Mouse (Mus musculus): ENCODE measurements around the gene Sesn1.

Gene Sesn1

DNA sequence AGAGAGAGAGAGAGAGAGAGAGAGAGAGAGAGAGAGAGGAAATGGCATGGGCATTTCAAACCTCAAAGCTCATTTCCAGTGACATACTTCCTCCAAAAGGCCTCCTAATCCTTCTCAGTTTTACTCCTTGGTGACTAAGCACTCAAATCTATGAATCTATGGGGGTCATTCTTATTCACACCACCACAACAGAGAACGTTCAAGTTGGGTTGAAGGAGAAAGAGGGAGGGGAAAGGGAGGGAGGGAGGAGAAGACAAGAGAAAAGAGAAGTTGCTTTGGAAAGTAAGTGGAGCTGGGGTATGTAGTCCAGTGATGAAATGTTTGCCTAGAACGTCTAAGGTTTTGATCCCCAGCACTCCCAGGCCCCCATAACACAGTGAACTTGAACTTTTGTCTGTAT is 60.4 kb downstream of the Sesn1 start:
- no peak for DNase-seq (ENCODE audit: low spot score)

DNA sequence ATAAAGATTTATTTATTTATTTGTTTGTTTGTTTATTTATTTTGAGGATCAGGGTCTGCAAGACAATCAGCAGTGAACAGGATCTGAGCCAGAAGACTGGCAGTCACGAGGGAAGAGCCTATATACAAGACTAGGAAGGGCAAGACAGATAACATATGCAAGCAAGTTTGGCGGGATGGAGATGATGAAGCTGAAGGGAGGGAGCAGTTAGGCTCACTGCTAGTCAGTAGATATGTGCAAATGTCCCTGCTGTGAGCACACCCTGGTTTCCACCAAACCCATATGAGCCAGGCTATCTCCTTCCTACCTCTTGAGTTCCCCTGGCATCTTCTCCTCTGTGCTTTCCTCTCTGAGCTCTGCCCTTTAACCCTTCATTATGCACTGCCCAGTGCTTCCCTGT is 61.8 kb downstream of the Sesn1 start:
- DNase-seq (ENCODE audit: low spot score) = no peak

DNA sequence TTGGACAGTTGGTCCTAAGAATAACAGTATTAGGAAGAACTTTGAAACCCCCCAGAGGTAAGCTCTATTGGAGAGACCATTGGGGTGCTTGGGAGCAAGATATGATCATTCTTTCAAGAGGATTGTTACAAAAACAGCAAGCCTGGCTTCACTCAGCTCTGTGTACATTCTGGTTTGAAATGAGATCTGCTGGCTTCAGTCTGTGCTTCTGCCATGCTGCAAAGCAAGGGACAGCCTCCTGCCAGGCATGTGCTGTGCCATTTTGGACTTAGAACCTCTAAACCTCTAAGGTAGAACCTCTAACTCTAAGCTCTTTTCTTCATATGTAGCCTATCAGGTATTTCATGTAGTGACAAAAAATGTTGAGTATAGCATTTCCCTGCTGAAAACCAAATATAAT is 65.9 kb downstream of the Sesn1 start:
- no peak for DNase-seq (ENCODE audit: low spot score)

DNA sequence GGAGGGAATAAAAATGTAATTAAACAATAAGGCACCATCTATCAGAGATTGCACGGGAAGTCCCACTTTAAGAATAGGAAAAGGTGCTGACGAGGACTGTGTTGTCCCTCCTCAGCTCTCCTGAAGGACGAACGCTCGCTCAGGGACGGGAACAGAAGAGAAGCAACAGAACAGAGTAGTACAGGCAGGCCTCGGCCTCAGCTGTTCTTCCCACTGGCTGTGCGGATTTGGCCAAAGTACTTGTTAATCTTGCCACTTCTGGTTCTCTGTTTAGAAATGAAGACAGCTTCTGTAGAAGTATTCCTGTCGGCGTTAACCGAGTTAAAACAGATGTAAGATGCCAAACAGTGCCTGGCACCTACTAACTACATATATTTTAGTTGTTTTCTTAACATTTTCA is 68.6 kb downstream of the Sesn1 start:
- no peak for DNase-seq (ENCODE audit: low spot score)

DNA sequence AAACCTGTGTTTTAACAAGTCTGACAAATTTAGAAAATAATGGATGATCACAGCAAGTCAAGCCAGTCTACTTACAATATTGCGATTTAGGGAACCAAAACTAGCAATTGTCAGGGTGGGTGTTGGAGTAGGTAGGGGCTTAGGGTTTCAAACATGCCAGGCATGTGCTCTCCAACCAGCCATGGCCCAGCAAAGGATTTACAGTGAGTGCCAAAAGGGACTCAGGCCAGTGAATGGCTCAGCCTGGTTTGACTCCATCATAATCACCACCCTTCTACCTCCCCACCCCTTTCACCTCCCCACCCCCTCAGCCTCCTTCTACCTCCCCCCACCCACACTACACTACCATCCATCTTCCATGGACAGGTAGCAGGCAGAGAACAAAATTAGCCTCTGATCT is 69.9 kb downstream of the Sesn1 start:
- no peak for DNase-seq (ENCODE audit: low spot score)

DNA sequence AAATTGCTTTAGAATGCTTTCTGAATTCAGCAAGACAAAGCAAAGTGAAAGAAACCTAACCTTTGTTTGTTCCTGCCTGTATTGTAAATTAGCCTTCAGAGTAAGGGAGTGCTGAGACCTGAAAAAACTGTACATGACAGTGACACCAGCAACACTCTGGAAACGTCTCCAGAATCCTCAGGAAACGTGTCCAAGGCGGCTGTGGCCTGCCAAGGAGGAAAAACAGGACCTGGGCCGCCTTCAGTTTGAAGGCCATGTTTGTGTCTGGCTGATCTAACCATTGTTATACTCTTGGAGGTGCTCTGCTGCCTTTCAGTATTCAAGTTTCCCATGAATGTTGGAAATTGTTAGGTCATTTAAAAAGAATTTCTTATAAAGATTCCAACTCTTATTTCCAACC is 70.5 kb downstream of the Sesn1 start:
- no peak for DNase-seq (ENCODE audit: low spot score)

- no peak for DNase-seq (ENCODE audit: low spot score)
Measured at GRCm38 (mm10) chr10:41880777-41881176, 71.0 kb downstream of the Sesn1 start.

DNA sequence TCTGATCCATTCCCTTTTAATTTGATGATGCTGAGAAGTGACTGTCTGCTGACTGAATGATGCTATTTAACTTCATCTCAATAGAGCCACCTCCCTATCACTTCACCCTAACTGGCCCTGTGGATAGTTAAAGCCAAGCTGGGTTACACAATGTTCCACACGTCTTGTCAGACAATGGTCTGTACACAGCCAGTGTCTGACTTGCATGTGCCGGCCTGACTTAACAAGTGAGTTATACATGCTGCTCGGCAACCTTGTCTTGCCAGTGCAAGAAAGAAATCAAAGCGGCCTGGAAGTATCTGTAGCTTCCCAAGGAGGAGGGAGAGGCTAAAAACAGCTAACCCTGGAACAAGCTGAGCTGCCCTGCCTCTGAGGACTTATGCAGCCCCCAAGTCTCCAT is 71.7 kb downstream of the Sesn1 start:
- no peak for DNase-seq (ENCODE audit: low spot score)

DNA sequence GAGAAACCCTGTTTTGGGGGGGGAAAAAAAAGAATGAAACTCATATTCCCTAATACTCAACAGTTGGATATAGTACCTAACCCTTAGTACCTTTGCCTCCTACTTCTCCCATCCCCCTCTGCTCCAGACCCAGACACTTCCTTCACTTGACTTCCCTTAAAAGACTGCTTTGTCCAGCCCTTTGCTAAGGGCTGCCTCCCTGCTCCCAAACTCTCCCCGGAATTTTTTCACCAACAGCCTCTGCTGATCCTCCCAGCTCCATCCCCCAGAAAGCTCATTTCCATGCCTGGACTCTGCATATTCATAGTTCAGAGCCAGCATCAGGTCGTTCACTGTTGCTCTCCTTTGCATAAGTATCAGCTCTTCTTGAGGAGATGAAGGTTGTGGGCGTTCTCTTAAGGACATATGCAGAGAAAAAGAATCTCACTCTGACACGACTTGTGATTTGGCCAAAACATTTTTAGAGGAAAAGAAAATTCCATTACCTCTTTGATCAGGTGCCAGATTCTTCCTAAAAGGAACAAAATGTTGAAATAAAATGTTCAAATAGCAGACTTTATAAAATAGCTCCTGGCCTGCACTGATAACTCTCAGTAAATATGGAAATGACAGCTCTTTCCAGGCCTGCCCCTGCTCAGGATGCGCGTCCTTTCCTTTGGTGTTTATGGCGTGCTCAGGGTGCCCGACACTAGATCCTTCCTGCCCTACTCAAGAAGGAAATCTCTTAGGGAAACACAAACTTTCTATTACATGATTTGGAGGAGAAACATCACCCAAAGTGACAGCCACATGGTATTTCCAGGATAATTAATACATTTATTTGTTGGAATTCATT is 74.2 kb downstream of the Sesn1 start:
- no peak for DNase-seq (ENCODE audit: low spot score)

DNA sequence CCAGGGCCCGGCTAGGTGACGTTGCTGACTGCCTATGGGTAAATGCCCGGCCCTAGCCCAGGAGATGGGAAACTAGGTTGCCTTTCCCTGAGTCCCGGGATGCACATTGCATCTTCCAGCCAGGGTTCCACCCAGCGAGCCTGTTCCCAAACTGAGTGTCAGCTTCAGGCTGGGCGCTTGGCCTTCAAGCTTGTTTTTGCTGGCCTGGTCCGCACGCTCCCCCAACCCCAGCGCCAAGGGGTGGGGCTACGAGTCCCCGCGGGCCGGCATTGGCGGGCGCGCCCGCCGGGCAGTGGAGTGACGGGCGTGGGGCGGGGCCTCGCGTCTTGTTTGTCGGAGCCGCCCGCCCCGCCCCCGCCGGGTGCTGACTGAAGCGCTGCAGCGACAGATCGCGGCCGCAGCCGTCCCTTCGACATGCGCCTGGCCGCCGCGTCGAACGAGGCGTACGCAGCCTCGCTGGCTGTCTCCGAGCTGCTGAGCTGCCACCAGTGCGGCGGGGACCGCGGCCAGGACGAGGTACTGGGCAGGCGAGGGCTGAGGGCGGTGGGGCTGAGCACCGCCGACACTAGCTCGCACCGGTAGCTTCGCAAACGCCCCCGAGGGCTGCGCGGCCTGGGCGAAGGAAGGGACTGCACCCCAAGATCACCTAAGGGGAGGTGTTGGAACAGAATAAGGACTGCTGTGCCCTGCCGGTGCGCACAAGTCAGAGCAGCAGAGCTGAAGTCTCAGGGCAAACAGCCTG is 77.5 kb downstream of the Sesn1 start:
- DNase-seq (ENCODE audit: low spot score) = peak; percentile 93

DNA sequence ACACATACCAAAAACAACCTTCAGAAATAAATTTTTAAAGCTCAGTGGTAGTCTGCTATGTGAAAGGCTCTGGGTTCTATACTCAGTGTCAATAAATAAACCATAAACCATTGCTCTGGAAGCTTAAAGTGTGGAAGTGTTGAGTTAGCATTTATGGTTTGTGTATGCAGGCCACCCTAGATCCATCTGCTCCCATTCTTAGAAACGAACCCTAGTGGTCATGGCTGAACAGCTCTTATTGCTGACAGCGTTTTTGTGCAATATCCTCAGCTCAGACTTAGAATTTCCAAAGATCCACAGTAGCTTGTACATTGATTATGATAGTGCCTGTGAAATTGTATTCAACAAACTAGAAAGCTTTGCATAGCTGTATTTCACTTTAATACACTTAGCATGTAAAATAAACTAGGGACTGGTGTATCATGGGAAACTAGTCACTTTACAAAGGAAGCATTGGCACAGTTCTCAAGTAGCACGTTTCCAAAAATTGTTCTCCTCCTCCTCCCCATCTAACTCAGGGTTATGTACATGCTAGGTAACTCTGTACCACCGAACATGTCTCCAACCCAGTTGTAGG is 78.7 kb downstream of the Sesn1 start:
- no peak for DNase-seq (ENCODE audit: low spot score)

DNA sequence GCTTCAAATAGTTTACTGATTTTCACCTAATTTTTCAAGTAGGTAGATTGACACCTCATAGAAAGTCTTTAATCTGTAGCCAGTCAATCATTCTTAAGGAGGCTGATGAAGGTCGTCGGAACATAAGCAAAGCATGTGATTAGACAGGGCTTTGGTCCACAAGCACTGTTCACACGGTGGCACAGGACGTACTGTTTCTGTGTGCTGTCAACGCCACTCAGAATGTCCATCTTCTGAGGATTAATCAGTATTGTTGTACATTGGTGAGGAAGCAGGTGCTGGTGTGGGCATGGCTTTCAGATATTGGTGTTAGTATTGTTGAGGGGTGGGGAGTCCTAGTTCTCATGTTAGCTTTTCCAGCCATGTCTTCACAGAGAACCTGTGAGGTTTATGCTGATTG is 79.8 kb downstream of the Sesn1 start:
- DNase-seq (ENCODE audit: low spot score) = no peak

DNA sequence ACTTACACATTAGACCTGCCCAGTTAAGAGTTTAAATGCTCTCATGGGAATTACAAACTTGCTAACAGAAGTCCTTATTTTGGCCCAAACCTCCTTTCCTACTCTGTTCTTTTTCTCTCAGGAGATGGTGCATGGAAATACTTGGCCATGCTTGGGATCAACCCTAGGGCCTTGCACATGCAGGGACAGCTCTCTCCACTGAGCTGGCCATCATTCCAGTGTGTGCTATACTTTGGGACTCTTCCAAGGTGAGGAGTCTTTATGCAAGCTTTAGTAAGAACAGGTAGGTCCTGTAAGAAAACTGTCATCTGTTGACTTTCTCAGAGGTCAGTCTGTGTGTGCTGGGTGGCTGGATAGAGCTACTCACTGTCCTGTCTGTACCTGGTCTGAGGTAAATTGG is 80.8 kb downstream of the Sesn1 start:
- DNase-seq (ENCODE audit: low spot score) = no peak

DNA sequence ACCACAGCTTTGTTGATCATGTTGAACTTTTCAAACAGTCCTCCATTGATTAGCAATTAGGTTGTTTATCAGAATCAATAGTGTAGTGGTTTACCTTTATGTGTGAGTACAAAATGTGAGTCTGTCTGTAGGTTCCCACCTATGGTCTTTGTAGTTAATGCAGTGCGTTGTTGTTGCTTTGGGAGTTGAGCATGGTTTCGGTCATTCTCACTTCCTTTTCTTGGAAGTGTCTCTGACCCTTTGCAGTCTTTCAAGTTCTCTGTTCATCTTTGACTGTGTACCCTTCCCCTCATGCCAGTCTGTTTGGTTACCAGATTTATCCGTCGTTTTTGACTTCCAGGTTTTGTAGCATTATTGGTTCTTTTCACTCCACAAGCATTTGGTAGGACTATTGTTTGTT is 81.6 kb downstream of the Sesn1 start:
- DNase-seq (ENCODE audit: low spot score) = no peak

DNA sequence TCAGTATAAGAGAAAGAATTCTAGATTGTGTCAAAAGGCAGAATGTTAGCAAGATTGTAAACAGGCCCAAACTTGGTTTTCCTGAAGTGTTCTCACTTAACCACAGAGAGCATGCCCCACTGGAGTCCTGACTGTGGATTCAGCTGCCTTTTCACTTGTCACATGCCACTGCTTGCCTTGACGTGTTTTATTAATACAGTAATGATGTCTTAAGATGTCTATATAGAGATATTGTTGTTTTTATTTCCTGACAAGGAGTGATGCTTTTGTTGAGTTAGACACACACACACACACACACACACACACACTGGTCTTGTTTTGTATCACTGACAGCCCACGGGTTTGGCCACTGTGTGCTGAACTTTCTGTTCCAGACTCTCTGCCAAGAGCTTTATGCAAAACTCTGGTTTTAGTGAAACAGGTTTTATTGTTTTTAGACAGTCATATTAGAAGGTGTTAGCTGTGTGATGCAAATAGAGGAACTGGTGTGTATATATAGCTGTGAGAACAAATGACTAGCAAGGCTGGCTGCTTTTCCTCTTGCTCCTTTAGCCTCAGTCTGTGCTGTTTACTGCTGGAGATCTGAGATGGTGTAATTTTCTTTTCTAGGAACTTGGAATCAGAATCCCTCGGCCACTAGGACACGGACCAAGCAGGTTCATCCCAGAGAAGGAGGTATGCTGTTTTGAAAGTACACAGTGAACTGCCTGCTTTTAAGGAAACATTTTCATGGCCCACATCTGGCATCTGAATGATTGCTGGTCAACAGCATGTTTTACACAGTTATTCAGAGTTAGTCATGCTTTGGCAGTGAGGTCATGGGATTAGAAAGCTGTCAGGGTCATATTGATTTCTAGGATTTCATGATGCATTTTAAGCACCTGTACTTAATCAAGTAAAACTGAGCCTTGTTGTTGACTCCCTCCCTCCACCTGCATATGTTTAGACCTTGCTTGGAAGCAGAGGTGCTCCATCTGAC is 84.0 kb downstream of the Sesn1 start:
- DNase-seq (ENCODE audit: low spot score) = peak; percentile 19

DNA sequence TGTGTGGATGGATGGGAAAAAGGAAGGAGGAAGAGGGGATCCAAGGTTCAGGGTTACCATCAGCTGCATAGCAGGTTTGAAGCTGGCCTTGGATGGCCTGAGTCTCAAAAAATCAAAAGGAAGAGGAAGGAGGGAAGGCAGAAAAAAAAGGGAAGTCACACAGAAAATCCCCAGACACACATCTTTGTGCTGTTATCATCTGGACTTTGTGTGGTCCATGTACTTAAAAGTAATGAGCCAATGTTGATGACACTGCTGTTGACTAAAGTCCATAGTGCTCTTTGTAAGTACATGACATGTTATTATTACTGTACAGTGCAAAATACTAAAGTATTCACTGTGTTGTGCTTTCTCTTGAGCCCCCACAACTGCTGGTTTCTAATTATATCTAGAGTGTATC is 86.7 kb downstream of the Sesn1 start:
- no peak for DNase-seq (ENCODE audit: low spot score)

GRCm38 (mm10) chr10:41896865-41897264 is 87.1 kb downstream of the Sesn1 start:
- DNase-seq (ENCODE audit: low spot score) = no peak

- DNase-seq (ENCODE audit: low spot score) = no peak
Measured at GRCm38 (mm10) chr10:41901456-41901855, 91.7 kb downstream of the Sesn1 start.

GRCm38 (mm10) chr10:41901864-41902263 is 92.1 kb downstream of the Sesn1 start:
- DNase-seq (ENCODE audit: low spot score) = no peak

DNA sequence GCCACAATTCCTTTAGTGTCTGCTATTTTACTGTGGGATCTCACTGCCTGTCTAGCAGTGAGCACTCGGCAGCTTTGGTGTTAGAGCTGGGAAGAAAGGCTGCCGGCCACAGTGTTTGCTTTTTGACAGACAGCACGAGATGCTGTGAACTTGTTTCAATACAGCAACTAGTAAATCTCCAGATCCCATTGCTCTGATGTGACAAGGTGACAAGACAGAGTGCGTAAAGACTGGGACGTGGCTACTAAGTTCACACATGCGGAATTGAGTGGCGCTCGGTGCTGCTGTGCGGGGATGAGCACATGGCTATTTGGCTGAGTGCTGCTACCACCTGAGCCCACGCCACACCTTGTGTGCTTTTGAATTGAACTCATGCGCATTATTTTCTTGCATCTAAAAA is 97.7 kb downstream of the Sesn1 start:
- DNase-seq (ENCODE audit: low spot score) = no peak

DNA sequence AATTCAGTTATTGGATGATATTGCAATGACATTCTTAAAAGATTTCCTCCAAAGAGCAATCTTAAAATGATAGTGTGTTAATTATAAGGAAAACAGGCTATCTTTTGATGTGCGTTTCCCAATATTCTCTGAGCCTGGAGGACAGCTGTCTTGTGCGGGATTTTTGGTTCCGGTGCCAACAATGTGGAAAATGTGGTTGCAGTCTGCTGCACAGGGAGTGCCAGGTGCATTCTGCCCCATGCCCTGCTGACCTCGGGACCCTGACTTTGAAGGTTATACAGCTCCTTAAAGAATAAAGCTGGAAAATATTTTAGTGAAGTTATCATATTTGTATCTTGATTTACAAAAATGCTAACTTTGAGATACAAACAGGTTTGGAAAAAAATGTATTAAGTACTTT is 98.2 kb downstream of the Sesn1 start:
- DNase-seq (ENCODE audit: low spot score) = no peak

DNA sequence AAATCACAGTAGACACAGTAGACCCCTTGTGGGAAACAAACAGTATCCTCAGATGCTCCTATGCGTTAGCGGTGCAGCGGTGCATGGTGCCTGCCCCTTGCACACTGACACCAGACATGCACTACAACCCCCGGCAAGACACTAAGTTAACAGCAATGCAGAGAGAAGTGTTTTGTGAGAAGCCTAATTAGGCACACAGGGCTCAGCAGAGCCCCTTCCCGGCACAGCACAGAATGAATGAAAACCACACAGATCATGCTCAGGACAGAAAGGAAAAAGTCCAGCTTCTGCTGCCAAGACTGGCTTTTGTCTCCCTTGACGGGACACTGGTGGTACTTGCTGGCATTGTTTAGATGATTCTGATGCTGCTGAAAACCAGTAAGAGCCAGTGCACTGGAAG is 99.2 kb downstream of the Sesn1 start:
- DNase-seq (ENCODE audit: low spot score) = no peak

Data from urinary bladder, postnatal 25 days (tissue).